Mouse (Mus musculus) urinary bladder, postnatal 4 days (tissue): Measurements from ENCODE around the gene Gm44965.

Experiments used
- DNase-seq, 2 experiments: peaks; one replicate each; pipeline ENCODE4 v3.0.0; 2021 to 2022; ENCODE audit warnings: low spot score in 2 of 2

The Gm44965 gene

GRCm38 (mm10) chr6:48626464-48626863 lies 32.7 kb downstream of the Gm44965 start, which contains the start of gene AI854703:
Gene AI854703 (plus strand): TSS chr6:48626764.
- no peak for DNase-seq

DNA sequence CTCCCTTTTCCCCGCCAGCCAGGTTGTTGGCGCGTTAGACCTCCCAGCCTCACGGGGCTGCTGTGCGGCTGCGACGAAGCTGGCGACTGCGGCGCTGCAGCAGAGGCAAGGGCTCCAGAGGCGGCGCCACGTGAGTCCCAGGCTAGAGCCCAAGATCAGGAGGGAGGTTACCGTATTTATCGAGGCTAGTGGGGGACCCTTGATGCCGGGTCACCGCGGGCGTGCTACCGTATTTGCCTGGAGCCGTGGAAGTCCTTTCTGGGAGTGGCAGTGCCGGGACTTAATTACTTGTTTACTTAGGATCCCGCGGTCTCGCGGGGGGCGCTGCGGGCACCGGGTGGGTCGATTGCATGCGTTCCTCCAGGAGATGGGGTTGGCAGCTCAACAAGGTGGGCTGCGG lies 33.2 kb downstream of the Gm44965 start:
- no peak for DNase-seq

- no peak for DNase-seq
Observed at GRCm38 (mm10) chr6:48627511-48627924, 33.8 kb downstream of the Gm44965 start.

GRCm38 (mm10) chr6:48628377-48628776 lies 34.6 kb downstream of the Gm44965 start:
- no peak for DNase-seq

- DNase-seq: no peak
Observed at GRCm38 (mm10) chr6:48628808-48629660, 35.3 kb downstream of the Gm44965 start.

DNA sequence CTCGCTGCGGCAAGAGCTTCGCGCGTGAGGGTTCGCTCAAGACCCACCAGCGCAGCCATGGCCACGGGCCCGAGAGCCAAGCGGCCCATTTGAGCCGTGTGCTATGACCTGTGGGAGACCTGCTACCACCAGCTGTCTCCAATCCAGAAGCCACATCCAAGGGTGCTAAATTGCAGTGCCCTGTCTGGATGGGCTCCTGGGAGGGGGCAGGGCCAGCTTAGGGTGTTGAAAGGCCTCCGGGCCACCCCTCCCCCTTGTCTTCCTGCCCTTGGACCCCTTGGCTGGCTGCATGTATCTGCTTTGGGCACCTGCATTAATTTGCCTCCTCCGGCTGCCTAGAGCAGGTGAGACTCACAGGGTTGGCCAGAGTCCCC lies 35.9 kb downstream of the Gm44965 start:
- no peak for DNase-seq

- no peak for DNase-seq
Observed at GRCm38 (mm10) chr6:48630831-48631230, 37.1 kb downstream of the Gm44965 start.

DNA sequence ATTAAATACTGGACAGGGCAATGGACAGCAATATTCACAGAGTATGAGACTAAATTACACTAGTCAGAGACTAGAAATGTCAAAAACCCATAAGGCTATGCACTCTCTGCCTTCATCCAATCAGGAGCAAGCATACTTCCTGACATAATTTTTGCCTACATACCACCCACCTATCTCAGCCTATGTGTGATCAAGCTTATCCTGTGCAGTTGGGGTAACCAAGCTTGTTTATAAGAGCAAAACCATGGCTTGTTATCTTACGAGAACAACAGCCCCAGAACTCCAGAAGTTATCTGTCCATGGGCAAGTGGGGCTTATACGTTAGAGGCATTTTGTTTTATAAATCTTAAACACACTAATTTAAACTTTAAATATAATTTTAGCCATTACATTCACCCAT lies 41.4 kb downstream of the Gm44965 start:
- no peak for DNase-seq

GRCm38 (mm10) chr6:48636515-48636914 lies 42.8 kb downstream of the Gm44965 start:
- peak in 1 of 2 experiments; percentile 44 for DNase-seq

DNA sequence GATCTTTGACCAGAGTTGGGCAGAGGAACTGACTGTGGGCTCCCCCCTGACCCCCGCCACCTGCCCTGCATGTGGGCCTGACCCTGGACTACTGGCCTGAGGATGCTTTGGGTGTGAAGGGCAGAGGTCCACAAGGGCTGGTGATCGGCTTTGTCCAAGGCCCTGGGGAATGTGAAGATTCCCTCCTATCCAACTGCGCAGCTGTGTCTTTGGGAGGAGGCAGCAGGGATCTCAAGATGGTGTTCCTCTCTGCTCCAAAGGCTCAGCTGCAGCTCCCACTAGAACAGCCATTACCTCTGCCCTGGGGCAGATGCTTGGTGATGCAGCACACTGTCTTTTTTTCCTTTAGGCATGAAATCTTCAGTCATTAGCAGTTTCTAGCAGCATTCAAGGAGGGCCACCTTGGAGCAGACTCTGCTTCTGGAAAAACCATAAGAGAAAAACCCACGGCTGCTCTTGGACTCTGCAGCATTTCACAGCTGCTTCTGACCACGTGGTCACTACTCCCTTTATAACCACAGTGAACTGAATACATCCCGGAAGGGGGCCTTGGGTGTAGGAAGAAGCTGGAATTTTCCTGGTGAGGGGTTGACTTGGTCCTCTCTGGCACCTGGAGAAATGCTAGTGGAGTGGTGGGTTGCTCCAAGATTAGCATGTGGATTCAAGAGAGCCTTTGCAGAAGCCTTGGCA lies 44.2 kb downstream of the Gm44965 start:
- no peak for DNase-seq

GRCm38 (mm10) chr6:48638553-48638952 lies 44.8 kb downstream of the Gm44965 start:
- DNase-seq: no peak

DNA sequence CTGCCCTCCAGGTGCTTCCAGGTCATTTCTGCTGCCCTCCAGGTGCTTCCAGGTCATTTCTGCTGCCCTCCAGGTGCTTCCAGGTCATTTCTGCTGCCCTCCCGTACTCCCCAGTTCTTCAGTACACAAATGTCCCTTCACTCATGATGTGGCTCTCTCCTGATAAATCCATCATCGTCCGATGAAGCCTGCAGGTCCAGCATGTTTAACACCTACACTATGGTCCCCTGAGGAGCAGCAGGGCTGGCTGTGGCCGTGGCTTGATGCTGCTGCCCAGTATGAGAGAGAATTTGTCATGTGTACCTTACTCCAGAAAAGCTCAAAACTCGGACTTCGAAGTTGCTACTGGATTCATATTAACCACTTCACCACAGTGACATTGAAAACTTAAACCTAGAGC lies 47.6 kb downstream of the Gm44965 start:
- peak in 1 of 2 experiments; percentile 50 for DNase-seq

DNA sequence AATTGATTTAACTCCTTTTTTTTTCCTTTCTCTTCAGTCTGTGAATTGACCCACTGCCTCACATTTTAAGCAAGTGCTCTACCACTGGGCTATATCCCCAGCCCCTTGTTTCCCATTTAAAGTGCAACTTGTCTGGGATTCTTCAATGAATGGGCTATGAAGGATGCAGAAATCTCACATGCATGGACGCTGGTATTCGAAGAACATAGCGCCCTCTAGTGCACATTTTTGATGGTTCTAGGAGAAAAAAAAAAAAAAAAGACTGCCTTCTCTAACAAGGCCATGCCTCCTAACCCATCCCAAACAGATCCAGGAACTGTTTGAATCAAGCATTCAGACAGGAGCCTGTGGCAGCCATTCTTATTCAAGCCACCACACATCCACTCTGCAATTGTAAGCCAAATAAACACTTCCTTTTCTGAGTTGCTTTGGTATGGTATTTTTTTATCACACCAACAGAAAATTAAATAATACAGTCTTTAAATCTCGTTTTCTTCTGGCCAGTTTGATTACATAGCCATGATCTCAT lies 49.1 kb downstream of the Gm44965 start:
- peak in 1 of 2 experiments; percentile 39 for DNase-seq

- DNase-seq: peak in 1 of 2 experiments; percentile 40
Observed at GRCm38 (mm10) chr6:48645660-48646308, 52.0 kb downstream of the Gm44965 start.

- no peak for DNase-seq
Observed at GRCm38 (mm10) chr6:48646309-48646690, 52.6 kb downstream of the Gm44965 start.

- no peak for DNase-seq
Observed at GRCm38 (mm10) chr6:48646995-48647394, 53.3 kb downstream of the Gm44965 start, which contains the start of gene Gimap8. Gene Gimap8 (plus strand): TSS chr6:48647234.

DNA sequence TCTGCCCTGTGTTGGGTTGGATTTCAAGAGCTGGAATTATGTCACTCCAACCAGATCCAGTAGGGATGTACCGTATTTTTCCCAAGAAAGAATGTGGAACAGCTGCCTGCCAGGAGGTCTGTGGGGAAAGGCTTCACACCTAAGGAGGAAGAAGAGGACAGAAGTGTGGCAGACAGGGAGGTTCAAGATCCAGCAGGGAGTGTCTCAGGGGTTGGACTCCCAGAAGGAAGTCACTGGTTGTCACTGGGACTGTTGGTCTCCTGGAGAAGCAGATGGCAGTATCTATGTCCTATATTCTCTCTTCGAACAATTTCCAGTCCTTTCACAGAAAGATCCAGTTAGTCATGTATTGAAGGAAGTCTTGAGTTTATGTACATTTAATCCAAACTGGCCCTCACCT lies 53.9 kb downstream of the Gm44965 start:
- no peak for DNase-seq

DNA sequence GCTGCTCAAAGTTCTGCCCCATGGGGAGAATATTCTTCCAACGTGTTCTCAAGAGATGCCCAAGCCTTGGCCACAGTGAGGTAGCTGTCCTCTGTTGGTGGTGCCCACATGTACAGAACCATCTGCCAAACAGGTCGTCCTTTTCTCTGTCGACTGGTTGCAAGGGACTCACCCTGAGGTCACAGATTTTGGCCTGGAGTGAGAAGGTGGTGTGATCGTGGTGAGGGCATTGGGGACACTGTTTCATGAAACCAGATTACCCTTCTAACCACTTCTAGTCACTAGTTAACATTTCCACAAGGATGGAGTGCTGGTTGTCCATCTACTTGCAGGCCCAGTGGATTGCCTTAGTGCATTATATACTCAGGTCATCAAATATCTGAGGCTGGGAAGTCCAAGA lies 55.0 kb downstream of the Gm44965 start:
- DNase-seq: no peak

DNA sequence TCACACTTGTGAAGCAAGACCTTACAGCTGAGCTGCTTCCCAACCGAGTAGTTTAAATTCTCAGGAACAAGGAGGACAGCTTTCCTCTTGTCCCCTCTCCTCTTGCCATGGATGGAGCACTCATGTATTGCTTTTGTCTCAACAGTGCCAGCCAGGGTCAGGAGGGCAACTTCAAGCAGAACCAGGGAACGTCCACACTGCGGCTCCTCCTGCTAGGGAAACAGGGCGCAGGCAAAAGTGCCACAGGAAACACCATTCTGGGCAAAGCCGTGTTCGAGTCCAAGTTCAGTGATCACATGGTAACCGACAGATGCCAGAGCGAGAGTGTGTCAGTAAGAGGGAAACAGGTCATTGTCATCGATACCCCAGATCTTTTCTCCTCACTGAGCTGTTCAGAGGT lies 56.3 kb downstream of the Gm44965 start:
- no peak for DNase-seq

DNA sequence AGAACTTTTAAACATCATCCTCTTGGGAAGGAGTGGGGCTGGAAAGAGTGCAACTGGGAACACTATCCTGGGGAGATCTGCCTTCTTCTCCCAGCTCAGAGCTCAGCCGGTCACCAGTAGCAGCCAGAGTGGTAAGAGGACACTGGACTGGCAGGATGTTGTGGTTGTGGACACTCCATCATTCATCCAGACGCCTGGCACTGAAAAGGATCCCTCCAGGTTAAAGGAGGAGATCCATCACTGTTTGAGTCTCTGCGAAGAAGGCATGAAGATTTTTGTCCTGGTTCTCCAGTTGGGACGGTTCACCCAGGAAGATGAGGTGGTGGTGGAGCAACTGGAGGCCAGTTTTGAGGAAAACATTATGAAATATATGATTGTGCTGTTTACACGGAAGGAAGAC lies 65.0 kb downstream of the Gm44965 start:
- DNase-seq: no peak

DNA sequence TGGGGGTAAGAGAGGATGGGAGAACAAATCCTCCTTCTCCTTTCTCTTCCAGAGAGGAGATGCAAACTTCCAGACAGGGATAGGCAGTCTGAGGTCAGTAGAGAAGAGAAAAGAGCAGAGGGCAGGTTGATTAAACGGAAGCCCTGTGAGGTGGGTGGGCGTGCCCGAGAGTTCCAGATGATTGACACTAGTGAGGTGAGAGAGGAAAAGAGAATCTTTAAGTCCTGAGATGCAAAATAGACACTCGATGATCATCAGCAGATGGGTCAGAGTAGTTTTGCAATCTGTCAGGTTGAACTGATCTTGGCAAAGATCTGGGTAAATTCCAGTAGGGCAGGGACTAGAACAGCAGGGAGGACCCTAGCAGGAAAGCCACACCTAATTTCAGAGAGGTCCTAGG lies 71.0 kb downstream of the Gm44965 start:
- DNase-seq: no peak

- no peak for DNase-seq
Observed at GRCm38 (mm10) chr6:48665471-48665870, 71.7 kb downstream of the Gm44965 start.
